Mouse (Mus musculus) E14TG2a.4 (cell line): ENCODE measurements around the gene Lrrc57.

Experiments
- CTCF ChIP-seq: conservative IDR thresholded peaks from 2 replicates; pipeline ENCODE4 v1.5.1; 2014; ENCODE audit warnings: low read length
- POU5F1 ChIP-seq: IDR thresholded peaks from 2 replicates; pipeline ENCODE4 v1.6.1; 2014; ENCODE audit warnings: low read length, borderline replicate concordance

DNA sequence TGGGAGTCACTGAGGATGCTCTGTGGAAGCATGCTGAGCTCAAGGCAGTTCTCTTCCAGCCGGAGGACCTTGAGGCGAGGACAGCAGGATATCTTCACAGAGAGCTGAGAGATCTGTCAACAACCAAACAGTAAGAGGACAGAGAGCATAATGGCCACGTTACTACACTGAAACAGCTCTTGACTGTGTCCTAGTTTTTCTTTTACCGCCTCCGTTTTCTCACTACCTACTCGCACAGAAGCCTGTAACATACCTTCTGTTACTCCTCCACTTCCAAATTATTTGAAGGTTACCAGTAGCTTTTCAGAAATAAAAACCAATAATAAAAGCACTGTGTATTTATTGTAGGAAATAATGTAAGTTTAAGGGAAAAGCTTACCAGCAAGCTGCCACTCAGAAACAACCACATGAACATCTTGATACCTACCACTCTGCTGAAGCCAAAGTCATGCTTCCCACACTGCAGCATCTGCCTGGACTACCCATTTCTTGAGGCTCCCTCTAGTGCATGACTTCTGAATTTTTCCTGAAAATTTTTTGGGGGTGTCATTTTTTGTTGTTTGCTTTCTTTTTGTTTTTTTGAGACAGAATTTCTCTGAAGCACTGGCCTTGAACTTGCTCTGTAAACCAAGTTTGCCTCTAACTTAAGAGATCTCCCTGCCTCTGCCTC lies 3.2 kb downstream of the Lrrc57 start:
- TF ChIP-seq CTCF (peak; percentile 28), POU5F1 (no peak)
